In genomic region chr10:117166785-117167425, GRCm38 (mm10) we compare ENCODE assay signal across 17 mouse cellular contexts. TPM values are rescaled to one million over a fixed set of nuclear protein-coding genes. Genes with fewer than 3 reads are reported as not detected.
DNase-seq lines count a peak whose midpoint lies in the region; ATAC-seq and TF ChIP-seq lines count a peak whose summit lies in the region.
"Had no signal": no experiment of that assay in that cellular context is flagged by ENCODE, and none has a peak within 500 bp of the region (broad histone marks: within the 10 kb centered on the region; RNA-seq: fewer than 3 reads in every experiment).

No protein-coding gene starts in this region.

- DNase-seq in heart, postnatal 4 days = no peak
- DNase-seq in A20 (ENCODE audit: low read depth, low spot score) = peak; percentile 39
- DNase-seq in ZHBTc4 (ENCODE audit: low read depth, low spot score) = peak; percentile 67
- DNase-seq in liver, embryonic 11.5 days (ENCODE audit: low spot score) = no peak
- DNase-seq in forebrain, postnatal 0 days = no peak
- DNase-seq in midbrain, embryonic 14.5 days = no peak
- DNase-seq: adrenal gland, postnatal 14 days; cerebellum, postnatal 10 days; heart, adult 11 months; lung, embryonic 14.5 days; right cerebral cortex, postnatal 14 days; thymus, adult 18-20 months had no signal

- H3K9ac ChIP-seq in heart, embryonic 11.5 days (ENCODE audit: low read depth, low read length) = no peak overlapping the region
- H3K9ac ChIP-seq in liver, embryonic 11.5 days (ENCODE audit: low read depth, low read length) = no peak overlapping the region
- no peak overlapping the region for H3K9ac ChIP-seq in forebrain, postnatal 0 days
- H3K9ac ChIP-seq in forebrain, embryonic 13.5 days = no peak overlapping the region
- H3K9ac ChIP-seq in midbrain, embryonic 14.5 days (replicated peaks; ENCODE audit: low read length) = no peak overlapping the region
- H3K9ac ChIP-seq: lung, embryonic 14.5 days had no signal

- no peak overlapping the region for H3K4me3 ChIP-seq in heart, embryonic 11.5 days (ENCODE audit: low read depth, low read length)
- H3K4me3 ChIP-seq in liver, embryonic 11.5 days (ENCODE audit: low read depth, low read length) = no peak overlapping the region
- H3K4me3 ChIP-seq in forebrain, postnatal 0 days (ENCODE audit: low read depth, low read length) = no peak overlapping the region
- no peak overlapping the region for H3K4me3 ChIP-seq in forebrain, embryonic 13.5 days
- H3K4me3 ChIP-seq in midbrain, embryonic 14.5 days (replicated peaks; ENCODE audit: low read depth, low read length) = no peak overlapping the region
- H3K4me3 ChIP-seq: hindbrain, embryonic 10.5 days had no signal

- no peaks in the 10 kb centered on the region for H3K36me3 ChIP-seq in heart, embryonic 11.5 days (ENCODE audit: control insufficient read depth, insufficient read depth, low read length)
- no peaks in the 10 kb centered on the region for H3K36me3 ChIP-seq in liver, embryonic 11.5 days (ENCODE audit: control insufficient read depth, insufficient read depth, low read length)
- no peaks in the 10 kb centered on the region for H3K36me3 ChIP-seq in forebrain, postnatal 0 days (ENCODE audit: insufficient read depth)
- no peaks in the 10 kb centered on the region for H3K36me3 ChIP-seq in forebrain, embryonic 13.5 days (ENCODE audit: poor library complexity, severe bottlenecking)
- H3K36me3 ChIP-seq in midbrain, embryonic 14.5 days (ENCODE audit: control insufficient read depth, insufficient read depth, low read length) = no peaks in the 10 kb centered on the region
- H3K36me3 ChIP-seq: G1E; hindbrain, embryonic 10.5 days had no signal

- TF ChIP-seq CTCF in forebrain, postnatal 0 days (IDR thresholded peaks at IDR 0.05; ENCODE audit: low read depth) = no peak

- WGBS in heart, embryonic 11.5 days (ENCODE audit: insufficient replicate concordance) = 80% methylated on average over 11 of the region's 11 CpGs
- 79% methylated on average over 11 of the region's 11 CpGs for WGBS in liver, embryonic 11.5 days
- 93% methylated on average over 11 of the region's 11 CpGs for WGBS in forebrain, postnatal 0 days
- WGBS in forebrain, embryonic 13.5 days = 88% methylated on average over 11 of the region's 11 CpGs
- 93% methylated on average over 11 of the region's 11 CpGs for WGBS in midbrain, embryonic 14.5 days

- ATAC-seq in heart, embryonic 11.5 days (replicated peaks; ENCODE audit: insufficient number of reproducible peaks, low FRiP score, low TSS enrichment) = peak; percentile 39; the same call in 1 of the 2 replicates
- ATAC-seq in liver, embryonic 11.5 days (replicated peaks; ENCODE audit: low FRiP score) = peak; percentile 87
- ATAC-seq in forebrain, postnatal 0 days = no peak
- no peak for ATAC-seq in forebrain, embryonic 13.5 days
- ATAC-seq in midbrain, embryonic 14.5 days (ENCODE audit: low FRiP score, low TSS enrichment) = no peak

- no peaks in the 10 kb centered on the region for H3K27me3 ChIP-seq in heart, embryonic 11.5 days (ENCODE audit: control insufficient read depth, insufficient read depth, low read length)
- no peaks in the 10 kb centered on the region for H3K27me3 ChIP-seq in liver, embryonic 11.5 days (replicated peaks; ENCODE audit: control insufficient read depth, insufficient read depth, low read length)
- H3K27me3 ChIP-seq in forebrain, postnatal 0 days (ENCODE audit: insufficient read depth, low read length) = no peaks in the 10 kb centered on the region; the same call in 1 of the 2 replicates
- no peaks in the 10 kb centered on the region for H3K27me3 ChIP-seq in forebrain, embryonic 13.5 days
- no peaks in the 10 kb centered on the region for H3K27me3 ChIP-seq in midbrain, embryonic 14.5 days (ENCODE audit: control insufficient read depth, insufficient read depth, low read length)

- peak overlapping the region; percentile 29; the same call in 1 of the 2 replicates for H3K27ac ChIP-seq in heart, embryonic 11.5 days (ENCODE audit: low read depth, low read length)
- H3K27ac ChIP-seq in liver, embryonic 11.5 days (ENCODE audit: low read depth, low read length) = peak overlapping the region; percentile 8
- no peak overlapping the region for H3K27ac ChIP-seq in forebrain, postnatal 0 days (ENCODE audit: low read depth, low read length)
- H3K27ac ChIP-seq in forebrain, embryonic 13.5 days = no peak overlapping the region
- H3K27ac ChIP-seq in midbrain, embryonic 14.5 days (replicated peaks; ENCODE audit: low read depth, low read length) = no peak overlapping the region
- H3K27ac ChIP-seq: hindbrain, embryonic 10.5 days; kidney, postnatal 0 days had no signal

- no peaks in the 10 kb centered on the region for H3K9me3 ChIP-seq in heart, embryonic 11.5 days (replicated peaks; ENCODE audit: control insufficient read depth, low read length)
- no peaks in the 10 kb centered on the region for H3K9me3 ChIP-seq in liver, embryonic 11.5 days (ENCODE audit: control insufficient read depth, low read length)
- H3K9me3 ChIP-seq in forebrain, postnatal 0 days (ENCODE audit: low read length) = no peaks in the 10 kb centered on the region
- no peaks in the 10 kb centered on the region for H3K9me3 ChIP-seq in forebrain, embryonic 13.5 days (replicated peaks)
- H3K9me3 ChIP-seq in midbrain, embryonic 14.5 days (ENCODE audit: control insufficient read depth, low read length) = no peaks in the 10 kb centered on the region
- H3K9me3 ChIP-seq: G1E; hindbrain, embryonic 10.5 days had no signal

- H3K4me1 ChIP-seq in heart, embryonic 11.5 days (ENCODE audit: control insufficient read depth, insufficient read depth, low read length) = peaks cover 8% of the 10 kb centered on the region
- H3K4me1 ChIP-seq in liver, embryonic 11.5 days (replicated peaks; ENCODE audit: control insufficient read depth, insufficient read depth, low read length) = peaks cover 4% of the 10 kb centered on the region; the same call in 1 of the 2 replicates
- H3K4me1 ChIP-seq in forebrain, postnatal 0 days (ENCODE audit: insufficient read depth) = no peaks in the 10 kb centered on the region
- no peaks in the 10 kb centered on the region for H3K4me1 ChIP-seq in forebrain, embryonic 13.5 days
- no peaks in the 10 kb centered on the region for H3K4me1 ChIP-seq in midbrain, embryonic 14.5 days (ENCODE audit: control insufficient read depth, insufficient read depth, low read length)

- peak overlapping the region; percentile 27 for H3K4me2 ChIP-seq in heart, embryonic 11.5 days
- no peak overlapping the region for H3K4me2 ChIP-seq in liver, embryonic 11.5 days
- H3K4me2 ChIP-seq in forebrain, postnatal 0 days (ENCODE audit: low read depth) = no peak overlapping the region
- no peak overlapping the region for H3K4me2 ChIP-seq in forebrain, embryonic 13.5 days
- H3K4me2 ChIP-seq in midbrain, embryonic 14.5 days (ENCODE audit: low read length) = no peak overlapping the region
- H3K4me2 ChIP-seq: lung, embryonic 14.5 days had no signal

RNA-seq across cellular contexts. Expression of gene Frs2, which starts 18.6 kb away (rescaled TPM):
- 27.1 and 30.4 TPM in 2 replicates for polyA plus RNA-seq in heart, embryonic 11.5 days (2014; fragmentation: Nextera tagmentation; extraction: Ambion mirVana)
- total RNA-seq in heart, postnatal 4 days (2021) = 10 to 100 TPM; 23.5 to 25.6 TPM
- polyA plus RNA-seq in liver, embryonic 11.5 days (2014; fragmentation: Nextera tagmentation; extraction: Ambion mirVana) = 21.3 and 23.5 TPM in 2 replicates
- 17.0 and 28.7 TPM in 2 replicates for total RNA-seq in forebrain, postnatal 0 days (2014; rRNA removed)
- 11.3 and 17.2 TPM in 2 replicates for polyA plus RNA-seq in forebrain, postnatal 0 days (2015; fragmentation: Nextera tagmentation; extraction: Ambion mirVana)
- 16.0 and 19.7 TPM in 2 replicates for polyA plus RNA-seq in forebrain, embryonic 13.5 days (2015; fragmentation: Nextera tagmentation; extraction: Ambion mirVana)
- polyA plus RNA-seq in midbrain, embryonic 14.5 days (2014; fragmentation: Nextera tagmentation; extraction: Ambion mirVana) = 25.4 and 30.3 TPM in 2 replicates

RNA-seq across cellular contexts. Expression of gene Yeats4, which starts 57.4 kb away (rescaled TPM):
- 66.4 and 75.9 TPM in 2 replicates for polyA plus RNA-seq in heart, embryonic 11.5 days (2014; fragmentation: Nextera tagmentation; extraction: Ambion mirVana)
- total RNA-seq in heart, postnatal 4 days (2021) = 10 to 100 TPM; 38.9 to 41.0 TPM
- polyA plus RNA-seq in liver, embryonic 11.5 days (2014; fragmentation: Nextera tagmentation; extraction: Ambion mirVana) = 83.2 and 85.4 TPM in 2 replicates
- total RNA-seq in forebrain, postnatal 0 days (2014; rRNA removed) = 90.9 and 92.3 TPM in 2 replicates
- polyA plus RNA-seq in forebrain, postnatal 0 days (2015; fragmentation: Nextera tagmentation; extraction: Ambion mirVana) = 96.8 and 104 TPM in 2 replicates
- 125 and 126 TPM in 2 replicates for polyA plus RNA-seq in forebrain, embryonic 13.5 days (2015; fragmentation: Nextera tagmentation; extraction: Ambion mirVana)
- 144 and 145 TPM in 2 replicates for polyA plus RNA-seq in midbrain, embryonic 14.5 days (2014; fragmentation: Nextera tagmentation; extraction: Ambion mirVana)

Comparison
In these comparisons a context has a peak if more than half of its experiments do, and no peak if none do; other contexts are left out.
1. ATAC-seq: peak in heart, embryonic 11.5 days (single experiment) and liver, embryonic 11.5 days (single experiment); none in forebrain, postnatal 0 days (single experiment), forebrain, embryonic 13.5 days (single experiment) and midbrain, embryonic 14.5 days (single experiment).
2. H3K27ac ChIP-seq: peak in heart, embryonic 11.5 days (single experiment) and liver, embryonic 11.5 days (single experiment); none in forebrain, postnatal 0 days (single experiment), forebrain, embryonic 13.5 days (single experiment) and midbrain, embryonic 14.5 days (single experiment).
3. DNase-seq: peak in A20 (single experiment) and ZHBTc4 (single experiment); none in heart, postnatal 4 days (single experiment), liver, embryonic 11.5 days (single experiment), forebrain, postnatal 0 days (single experiment) and midbrain, embryonic 14.5 days (single experiment).